Mouse (Mus musculus): ENCODE measurements at regions not wholly inside any gene's neighbourhood (a gene's known extent, or its start where the extent isn't known, plus 50 kb on each side); places are given as distances from the start of the nearest gene placed in this dataset.
A peak's percentile ranks its signal among the peaks of the same experiment; 100 is the strongest.

- no peak for ATAC-seq (replicated peaks; ENCODE audit: poor library complexity, severe bottlenecking)
Measured at GRCm38 (mm10) chr12:59616075-59616474, 396.6 kb upstream of the Fbxo33 start.

- no peak for ATAC-seq (replicated peaks; ENCODE audit: poor library complexity, severe bottlenecking)
Measured at GRCm38 (mm10) chr12:59599785-59600184, 380.3 kb upstream of the Fbxo33 start.

- no peak for ATAC-seq (replicated peaks; ENCODE audit: poor library complexity, severe bottlenecking)
Measured at GRCm38 (mm10) chr12:59589354-59589753, 369.8 kb upstream of the Fbxo33 start.

GRCm38 (mm10) chr12:59582587-59582986, 363.1 kb upstream of the Fbxo33 start:
- no peak for ATAC-seq (replicated peaks; ENCODE audit: poor library complexity, severe bottlenecking)

GRCm38 (mm10) chr12:59579694-59580093, 360.2 kb upstream of the Fbxo33 start:
- peak; percentile 99 for ATAC-seq (replicated peaks; ENCODE audit: poor library complexity, severe bottlenecking)

GRCm38 (mm10) chr12:59563960-59564359, 344.4 kb upstream of the Fbxo33 start:
- peak; percentile 72 for ATAC-seq (replicated peaks; ENCODE audit: poor library complexity, severe bottlenecking)

GRCm38 (mm10) chr12:59539788-59540187, 320.3 kb upstream of the Fbxo33 start:
- no peak for ATAC-seq (replicated peaks; ENCODE audit: poor library complexity, severe bottlenecking)

- ATAC-seq (replicated peaks; ENCODE audit: poor library complexity, severe bottlenecking): no peak
Measured at GRCm38 (mm10) chr12:59530521-59530920, 311.0 kb upstream of the Fbxo33 start.

- no peak for ATAC-seq (replicated peaks; ENCODE audit: poor library complexity, severe bottlenecking)
Measured at GRCm38 (mm10) chr12:59523368-59523767, 303.8 kb upstream of the Fbxo33 start.

- no peak for ATAC-seq (replicated peaks; ENCODE audit: poor library complexity, severe bottlenecking)
Measured at GRCm38 (mm10) chr12:59521946-59522345, 302.4 kb upstream of the Fbxo33 start.

- no peak for ATAC-seq (replicated peaks; ENCODE audit: poor library complexity, severe bottlenecking)
Measured at GRCm38 (mm10) chr12:59509857-59510256, 290.3 kb upstream of the Fbxo33 start.

- no peak for ATAC-seq (replicated peaks; ENCODE audit: poor library complexity, severe bottlenecking)
Measured at GRCm38 (mm10) chr12:59509175-59509574, 289.6 kb upstream of the Fbxo33 start.

GRCm38 (mm10) chr12:59507431-59507830, 287.9 kb upstream of the Fbxo33 start:
- no peak for ATAC-seq (replicated peaks; ENCODE audit: poor library complexity, severe bottlenecking)

- no peak for ATAC-seq (replicated peaks; ENCODE audit: poor library complexity, severe bottlenecking)
Measured at GRCm38 (mm10) chr12:59497434-59497833, 277.9 kb upstream of the Fbxo33 start.

- no peak for ATAC-seq (replicated peaks; ENCODE audit: poor library complexity, severe bottlenecking)
Measured at GRCm38 (mm10) chr12:59488019-59488418, 268.5 kb upstream of the Fbxo33 start.

- ATAC-seq (replicated peaks; ENCODE audit: poor library complexity, severe bottlenecking): no peak
Measured at GRCm38 (mm10) chr12:59487507-59487906, 268.0 kb upstream of the Fbxo33 start.

GRCm38 (mm10) chr12:59460997-59461961, 241.8 kb upstream of the Fbxo33 start:
- no peak for ATAC-seq (replicated peaks; ENCODE audit: poor library complexity, severe bottlenecking)

GRCm38 (mm10) chr12:59456175-59456851, 236.8 kb upstream of the Fbxo33 start:
- ATAC-seq (replicated peaks; ENCODE audit: poor library complexity, severe bottlenecking): no peak

GRCm38 (mm10) chr12:59415051-59415450, 195.5 kb upstream of the Fbxo33 start:
- ATAC-seq (replicated peaks; ENCODE audit: poor library complexity, severe bottlenecking): no peak

GRCm38 (mm10) chr12:59411491-59411890, 192.0 kb upstream of the Fbxo33 start:
- no peak for ATAC-seq (replicated peaks; ENCODE audit: poor library complexity, severe bottlenecking)

- ATAC-seq (replicated peaks; ENCODE audit: poor library complexity, severe bottlenecking): no peak
Measured at GRCm38 (mm10) chr12:59391103-59391502, 171.6 kb upstream of the Fbxo33 start.
